Mouse (Mus musculus): Measurements from ENCODE around the gene Ass1.

DNA sequence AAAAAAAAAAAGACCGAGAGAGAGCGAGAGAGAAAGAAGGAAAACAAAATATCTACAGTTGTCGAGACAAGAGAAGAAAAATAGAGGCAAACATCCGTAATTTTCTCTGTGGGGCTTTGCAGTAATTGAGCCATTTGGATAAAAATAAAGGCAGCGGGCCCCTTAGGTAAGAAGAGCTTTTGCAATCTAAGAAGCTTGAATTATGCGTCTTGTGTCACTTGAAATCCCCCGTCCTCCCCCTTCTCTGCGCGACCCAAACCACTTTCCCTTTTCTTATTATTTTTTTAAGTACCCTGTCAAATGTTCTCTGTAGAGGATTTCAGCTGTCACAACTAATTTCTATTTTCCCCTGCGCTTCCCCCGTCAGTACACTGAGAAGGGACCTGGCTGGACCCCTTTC is 77.7 kb downstream of the Ass1 start:
- TF ChIP-seq TAL1 (conservative IDR thresholded peaks at IDR 0.05; ENCODE audit: low read depth, low read length) (no peak), CTCF (IDR thresholded peaks at IDR 0.05; ENCODE audit: low read depth, low read length) (no peak), GATA1 (IDR thresholded peaks at IDR 0.05; ENCODE audit: borderline replicate concordance, low read length) (no peak)
